Mouse (Mus musculus) regulatory T cell (primary cell): ENCODE data around the gene Krtdap.
"Not testable (repeated sequence)": the region's sequence is repeated elsewhere in the genome, so short reads cannot be mapped to it uniquely, and the experiment has no call there.

Experiments used
- in situ Hi-C: fragments of 300-600 bp; cut with MboI, MseI; formaldehyde crosslinking; loops from one replicate; pipeline ENCODE4 v1.15.1; 2025; ENCODE audit warnings: high pct_unique_total_duplicates

Krtdap gene

GRCm38 (mm10) chr7:30785721-30786546, 1.8 kb upstream of the Krtdap start:
- in situ Hi-C loops: no loop called here

- in situ Hi-C loops: no loop called here
Observed at GRCm38 (mm10) chr7:30790141-30790540, 2.4 kb downstream of the Krtdap start.

GRCm38 (mm10) chr7:30791921-30792320, 4.2 kb downstream of the Krtdap start:
- in situ Hi-C loops: no loop called here

- in situ Hi-C loops: no loop called here
Observed at GRCm38 (mm10) chr7:30794921-30795320, 7.2 kb downstream of the Krtdap start.

DNA sequence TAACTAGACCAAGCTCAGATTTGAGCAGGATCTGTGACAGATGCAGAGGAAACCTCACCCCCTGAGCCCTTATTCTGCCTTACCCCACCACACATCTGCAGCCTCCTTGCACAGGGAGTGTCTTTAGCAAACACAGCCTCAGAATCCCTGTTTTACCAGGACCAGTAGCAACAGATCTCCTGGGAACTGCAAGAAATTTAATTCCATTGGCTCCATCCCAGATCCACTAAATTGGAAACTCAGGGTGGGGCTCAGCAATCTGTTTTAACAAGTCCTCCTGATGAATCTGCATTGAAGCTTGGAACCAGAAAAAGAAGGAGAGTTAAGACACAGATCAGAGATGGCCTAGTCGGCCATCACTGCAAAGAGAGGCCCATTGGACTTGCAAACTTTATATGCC, 9.1 kb downstream of the Krtdap start:
- in situ Hi-C loops: no loop called here

- in situ Hi-C loops: no loop called here
Observed at GRCm38 (mm10) chr7:30800653-30801052, 13.0 kb downstream of the Krtdap start.

- in situ Hi-C loops: no loop called here
Observed at GRCm38 (mm10) chr7:30803256-30803655, 15.6 kb downstream of the Krtdap start.

GRCm38 (mm10) chr7:30804026-30804715, 16.5 kb downstream of the Krtdap start:
- in situ Hi-C loops: no loop called here

DNA sequence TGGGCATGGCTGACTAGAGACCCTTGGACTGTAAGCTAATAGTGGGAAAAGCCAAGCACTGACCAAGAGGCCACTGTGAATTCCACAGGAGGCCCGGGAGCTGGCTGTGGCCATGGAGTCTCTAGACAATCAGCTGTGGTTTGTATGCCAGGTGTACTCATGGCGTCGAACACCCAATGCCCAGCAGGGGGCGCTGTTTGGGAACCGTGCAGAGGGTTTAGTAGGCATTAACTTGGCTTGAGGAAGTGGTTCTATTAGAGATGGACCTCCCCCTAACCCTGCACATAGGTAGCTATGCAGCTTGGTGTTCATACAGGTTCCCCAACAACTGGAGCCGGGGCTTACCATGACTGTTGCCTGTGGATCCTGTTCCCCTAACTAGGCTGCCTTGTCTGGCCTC, 18.2 kb downstream of the Krtdap start:
- in situ Hi-C loops: no loop called here

- in situ Hi-C loops: no loop called here
Observed at GRCm38 (mm10) chr7:30810319-30810718, 22.6 kb downstream of the Krtdap start.

GRCm38 (mm10) chr7:30811757-30812290, 24.1 kb downstream of the Krtdap start:
- in situ Hi-C loops: no loop called here

DNA sequence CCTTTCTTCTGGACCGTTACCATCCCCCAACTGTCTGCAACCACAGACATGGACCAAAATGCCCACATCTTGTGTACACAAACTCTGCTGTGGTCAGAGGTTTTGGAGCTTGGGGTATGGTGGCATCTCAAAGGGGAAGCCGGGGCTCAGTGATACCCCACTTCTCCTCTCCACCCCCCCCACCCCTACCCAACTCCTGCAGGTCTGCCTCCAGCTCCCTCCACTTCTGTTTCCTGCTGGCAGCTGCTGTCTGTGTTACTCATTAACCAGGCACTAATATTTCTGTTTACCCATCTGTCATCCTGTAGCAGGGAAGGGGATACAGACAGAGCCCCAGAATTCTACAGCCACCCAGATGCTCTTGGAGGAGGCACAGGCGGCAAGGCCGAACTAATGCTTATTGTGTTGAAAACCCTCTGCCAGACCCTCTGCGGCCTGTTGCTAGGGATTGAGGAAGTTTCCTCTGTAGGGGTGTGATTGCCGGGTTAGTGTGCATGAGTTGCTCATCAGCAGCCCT, 24.7 kb downstream of the Krtdap start:
- in situ Hi-C loops: no loop called here

- in situ Hi-C loops: no loop called here
Observed at GRCm38 (mm10) chr7:30820131-30820530, 32.4 kb downstream of the Krtdap start.

GRCm38 (mm10) chr7:30820854-30821445, 33.3 kb downstream of the Krtdap start:
- in situ Hi-C loops: no loop called here

- in situ Hi-C loops: no loop called here
Observed at GRCm38 (mm10) chr7:30821532-30821931, 33.8 kb downstream of the Krtdap start.

DNA sequence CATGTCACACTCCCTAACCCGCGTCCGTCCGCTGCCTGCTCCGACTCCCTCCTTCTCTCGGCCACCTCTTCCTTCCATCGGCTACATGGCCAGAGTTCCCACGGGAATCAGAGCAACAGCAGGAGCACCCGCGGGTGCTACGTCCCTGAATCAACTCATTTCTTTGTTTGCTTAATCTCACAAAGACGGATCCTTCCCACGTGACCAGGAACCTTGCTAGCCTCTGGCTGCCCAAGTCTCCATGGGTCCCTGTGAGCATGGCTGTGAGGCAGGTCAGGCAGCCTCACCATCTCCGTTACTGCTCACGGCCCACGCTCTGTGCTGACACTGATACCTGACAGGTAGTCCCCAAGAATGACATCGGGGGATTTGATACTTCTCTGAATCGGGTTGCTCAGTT, 36.0 kb downstream of the Krtdap start, which contains the start of gene Ffar2:
TSS of gene Ffar2 (minus strand) at position 101 of the 400 bp plus-strand sequence.
- in situ Hi-C loops: no loop called here

DNA sequence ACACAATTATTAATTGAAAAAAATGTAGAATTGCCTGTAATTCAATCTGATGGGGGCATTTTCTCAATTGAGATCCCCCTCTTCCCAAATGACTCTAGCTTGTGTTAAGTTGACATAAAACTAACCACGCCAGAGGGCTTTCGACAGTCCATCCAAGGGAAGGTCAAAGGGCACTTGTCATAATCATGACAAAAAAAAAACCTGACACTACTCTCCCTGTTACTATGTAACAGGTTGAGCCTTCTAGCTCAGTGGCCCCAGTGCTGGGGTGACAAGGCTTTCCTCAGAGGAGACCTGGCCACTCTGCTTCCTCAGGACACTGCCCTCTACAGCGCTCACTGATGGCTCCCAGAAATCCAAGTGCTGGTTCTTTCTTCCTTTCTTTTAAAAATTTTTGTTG, 36.6 kb downstream of the Krtdap start:
- in situ Hi-C loops: no loop called here

DNA sequence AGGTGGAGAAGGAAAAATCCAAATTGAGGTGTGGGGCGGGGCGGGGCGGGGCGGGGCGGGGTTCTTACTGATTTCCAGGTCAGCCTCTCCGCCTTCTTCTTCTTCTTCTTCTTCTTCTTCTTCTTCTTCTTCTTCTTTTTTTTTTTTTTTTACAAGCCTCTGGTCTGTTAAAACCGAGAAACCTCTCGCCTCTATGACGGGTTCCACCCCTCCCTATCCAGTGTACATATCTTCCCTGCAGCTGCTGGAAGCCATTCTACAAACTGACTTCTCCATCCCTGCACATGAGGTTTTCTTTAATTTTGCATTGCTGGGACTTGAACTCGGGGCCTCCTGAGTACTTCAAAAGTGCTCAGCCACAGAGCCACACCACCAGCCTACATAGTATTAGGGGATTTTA, 39.0 kb downstream of the Krtdap start:
- in situ Hi-C loops: no loop called here

DNA sequence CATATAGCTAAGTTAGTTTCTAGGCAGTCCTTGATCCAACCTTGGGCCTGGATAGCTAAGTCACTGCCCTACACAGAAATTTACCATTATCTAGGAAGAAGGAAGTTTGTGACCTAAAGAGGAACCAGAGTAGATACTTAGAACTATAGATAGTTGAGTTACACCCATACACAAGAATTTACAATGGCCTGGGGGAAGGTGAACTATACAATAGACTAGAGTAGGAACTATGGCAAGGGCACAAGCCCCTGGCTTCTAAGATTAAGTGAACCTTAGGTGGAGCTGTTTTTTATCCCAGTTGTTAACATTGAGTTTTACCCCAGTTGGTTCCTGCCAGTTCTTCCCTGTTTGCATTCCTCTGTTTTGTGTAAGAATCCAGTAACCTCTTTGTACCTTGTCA, 41.2 kb downstream of the Krtdap start:
- in situ Hi-C loops: not testable (repeated sequence)

- in situ Hi-C loops: no loop called here
Observed at GRCm38 (mm10) chr7:30829428-30829827, 41.7 kb downstream of the Krtdap start.

GRCm38 (mm10) chr7:30832261-30832660, 44.6 kb downstream of the Krtdap start:
- in situ Hi-C loops: no loop called here

DNA sequence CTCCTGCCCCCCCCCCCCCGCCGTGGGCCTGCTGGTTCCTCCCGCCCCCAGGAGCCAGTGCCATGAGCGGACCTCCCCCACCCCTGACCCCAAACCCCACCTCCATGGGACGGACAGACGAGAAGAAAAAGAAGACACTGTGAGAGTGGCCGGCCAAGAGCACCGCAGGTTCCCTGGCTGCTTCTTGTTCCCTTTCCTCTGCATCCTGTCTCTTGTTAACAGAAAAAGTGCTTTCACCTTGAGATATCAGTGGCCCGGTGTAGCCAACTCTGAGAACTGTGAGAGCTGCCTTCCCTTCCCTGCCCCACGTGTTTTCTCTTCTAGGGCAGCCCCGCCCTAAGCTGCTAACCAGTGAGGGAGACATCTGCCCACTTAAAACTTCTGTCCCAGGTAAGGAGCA, 45.0 kb downstream of the Krtdap start:
- in situ Hi-C loops: not testable (repeated sequence)
